Mouse (Mus musculus): ENCODE measurements around the gene Pdzrn3. TPM values are rescaled to one million over a fixed set of nuclear protein-coding genes. Genes with fewer than 3 reads are reported as not detected.

Pdzrn3 gene
- polyA plus RNA-seq, 1 experiment, result 2.8 TPM

DNA sequence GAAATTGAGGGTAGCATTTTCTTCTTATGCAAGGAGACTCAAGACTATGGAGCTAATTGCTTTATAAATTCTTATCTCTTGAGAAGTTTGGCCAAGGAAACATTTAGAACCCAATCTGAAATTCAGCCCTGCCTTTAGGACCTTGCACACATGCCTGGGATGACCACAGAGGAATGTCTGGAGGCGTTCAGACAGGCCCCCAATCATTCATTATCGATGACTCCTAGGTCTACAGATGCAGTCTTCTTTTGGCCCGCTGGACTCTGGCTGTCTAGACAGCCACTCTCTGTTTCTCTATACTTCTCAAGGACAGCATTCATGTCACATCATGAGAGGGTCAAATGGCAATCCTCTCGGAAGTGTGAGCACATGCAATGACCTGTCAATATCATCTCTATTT, 15.4 kb downstream of the Pdzrn3 start:
- no peaks in the 10 kb centered on the region for H3K4me1 ChIP-seq (replicated peaks; ENCODE audit: control insufficient read depth, insufficient read depth, low read length)
- H3K4me3 ChIP-seq (ENCODE audit: control insufficient read depth, insufficient read depth, low read length), result no peak overlapping the region
- DNase-seq, result no peak
- 92% methylated on average over 4 of the region's 4 CpGs for WGBS
- no peaks in the 10 kb centered on the region for H3K36me3 ChIP-seq (ENCODE audit: control insufficient read depth, insufficient read depth, low read length)
- TF ChIP-seq POLR2A (IDR thresholded peaks at IDR 0.05; ENCODE audit: control insufficient read depth, extremely low read depth, insufficient read depth, low read length, poor library complexity) (no peak), CTCF (IDR thresholded peaks at IDR 0.05; ENCODE audit: borderline replicate concordance, control insufficient read depth, extremely low read depth, insufficient read depth, low read length, poor library complexity) (no peak)
- no peaks in the 10 kb centered on the region for H3K27me3 ChIP-seq (ENCODE audit: control insufficient read depth, insufficient read depth, low read length)
- H3K27ac ChIP-seq (ENCODE audit: control insufficient read depth, insufficient read depth, low read length), result no peak overlapping the region

DNA sequence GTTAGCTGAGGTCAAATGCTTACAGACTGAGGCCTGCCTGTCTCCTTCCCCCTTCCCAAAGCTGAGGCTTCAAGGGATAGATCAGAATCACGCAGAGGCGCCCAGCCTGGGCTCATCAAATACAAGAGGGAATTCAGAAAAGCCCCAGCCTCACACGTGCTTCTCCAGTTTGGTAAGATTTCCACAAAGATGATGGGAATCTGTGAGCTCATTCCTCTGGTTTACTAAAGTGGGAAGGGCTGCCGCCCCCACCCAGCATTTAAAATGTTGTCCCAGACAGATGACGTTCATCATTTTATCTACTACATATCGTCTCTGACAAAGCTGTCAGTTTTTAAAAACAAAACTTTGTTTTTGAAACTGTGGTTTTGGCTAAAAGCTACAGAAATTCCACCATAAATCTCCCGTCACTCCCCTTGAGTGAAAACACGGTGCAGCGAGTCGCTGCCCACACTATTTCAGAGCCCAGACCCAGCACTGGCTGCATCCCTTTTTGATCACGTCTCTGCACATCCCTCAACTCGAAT, 17.4 kb downstream of the Pdzrn3 start:
- TF ChIP-seq POLR2A (IDR thresholded peaks at IDR 0.05; ENCODE audit: control insufficient read depth, extremely low read depth, insufficient read depth, low read length, poor library complexity) (no peak), CTCF (IDR thresholded peaks at IDR 0.05; ENCODE audit: borderline replicate concordance, control insufficient read depth, extremely low read depth, insufficient read depth, low read length, poor library complexity) (no peak)
- 83% methylated on average over 12 of the region's 12 CpGs for WGBS
- DNase-seq, result no peak
- H3K27ac ChIP-seq (ENCODE audit: control insufficient read depth, insufficient read depth, low read length), result no peak overlapping the region
- no peaks in the 10 kb centered on the region for H3K27me3 ChIP-seq (ENCODE audit: control insufficient read depth, insufficient read depth, low read length)
- no peak overlapping the region for H3K4me3 ChIP-seq (ENCODE audit: control insufficient read depth, insufficient read depth, low read length)
- H3K36me3 ChIP-seq (ENCODE audit: control insufficient read depth, insufficient read depth, low read length), result no peaks in the 10 kb centered on the region
- no peaks in the 10 kb centered on the region for H3K4me1 ChIP-seq (replicated peaks; ENCODE audit: control insufficient read depth, insufficient read depth, low read length)

DNA sequence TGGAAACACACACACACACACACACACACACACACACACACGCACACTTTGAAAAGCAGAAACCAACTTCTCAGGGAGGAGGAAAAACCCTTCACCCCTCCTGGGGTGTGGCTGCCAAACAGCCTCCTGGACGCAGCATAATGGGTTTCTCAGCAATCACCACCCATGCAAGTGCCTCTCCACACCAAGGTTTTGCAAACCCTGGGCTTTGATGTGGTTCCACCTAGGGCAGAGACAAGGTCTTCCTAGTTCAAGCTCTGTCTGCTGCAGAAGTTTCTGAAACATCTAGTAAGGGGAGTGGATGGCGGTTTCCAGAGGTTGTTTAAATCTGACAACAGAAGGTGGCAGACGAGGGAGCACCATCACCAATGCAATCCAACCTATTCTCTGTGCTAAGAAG, 18.1 kb downstream of the Pdzrn3 start:
- Histone ChIP-seq H3K36me3 (ENCODE audit: control insufficient read depth, insufficient read depth, low read length) (no peaks in the 10 kb centered on the region), H3K27me3 (ENCODE audit: control insufficient read depth, insufficient read depth, low read length) (no peaks in the 10 kb centered on the region), H3K4me3 (ENCODE audit: control insufficient read depth, insufficient read depth, low read length) (no peak overlapping the region), H3K4me1 (replicated peaks; ENCODE audit: control insufficient read depth, insufficient read depth, low read length) (no peaks in the 10 kb centered on the region), H3K27ac (ENCODE audit: control insufficient read depth, insufficient read depth, low read length) (no peak overlapping the region)
- DNase-seq, result peak; percentile 7
- TF ChIP-seq CTCF (IDR thresholded peaks at IDR 0.05; ENCODE audit: borderline replicate concordance, control insufficient read depth, extremely low read depth, insufficient read depth, low read length, poor library complexity) (no peak), POLR2A (IDR thresholded peaks at IDR 0.05; ENCODE audit: control insufficient read depth, extremely low read depth, insufficient read depth, low read length, poor library complexity) (no peak)
- 16% methylated on average over 4 of the region's 4 CpGs for WGBS

DNA sequence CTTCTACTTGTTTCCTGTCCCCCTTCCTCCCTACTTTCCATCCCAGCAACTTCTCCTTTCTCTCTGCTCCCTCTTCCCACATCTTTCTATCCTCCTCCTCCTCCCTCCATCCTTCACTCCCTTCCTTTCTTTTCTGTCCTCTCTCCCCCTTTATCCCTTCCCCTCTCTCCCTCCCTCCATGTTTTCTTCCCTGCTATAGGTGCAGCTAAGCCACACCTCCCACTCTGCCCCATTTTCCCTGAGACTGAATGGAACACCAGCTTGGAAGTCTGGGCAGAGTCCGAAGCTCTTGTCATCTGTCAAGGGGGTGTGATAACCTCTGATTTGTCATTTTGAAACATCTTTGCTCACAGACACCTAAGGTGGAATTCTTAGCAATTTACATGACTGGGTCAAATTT, 22.8 kb downstream of the Pdzrn3 start:
- no peak for DNase-seq
- no peaks in the 10 kb centered on the region for H3K36me3 ChIP-seq (ENCODE audit: control insufficient read depth, insufficient read depth, low read length)
- 81% methylated on average over 1 of the region's 1 CpGs for WGBS
- H3K4me3 ChIP-seq (ENCODE audit: control insufficient read depth, insufficient read depth, low read length), result no peak overlapping the region
- H3K27ac ChIP-seq (ENCODE audit: control insufficient read depth, insufficient read depth, low read length), result no peak overlapping the region
- TF ChIP-seq POLR2A (IDR thresholded peaks at IDR 0.05; ENCODE audit: control insufficient read depth, extremely low read depth, insufficient read depth, low read length, poor library complexity) (no peak), CTCF (IDR thresholded peaks at IDR 0.05; ENCODE audit: borderline replicate concordance, control insufficient read depth, extremely low read depth, insufficient read depth, low read length, poor library complexity) (no peak)
- H3K27me3 ChIP-seq (ENCODE audit: control insufficient read depth, insufficient read depth, low read length), result no peaks in the 10 kb centered on the region
- H3K4me1 ChIP-seq (replicated peaks; ENCODE audit: control insufficient read depth, insufficient read depth, low read length), result no peaks in the 10 kb centered on the region

DNA sequence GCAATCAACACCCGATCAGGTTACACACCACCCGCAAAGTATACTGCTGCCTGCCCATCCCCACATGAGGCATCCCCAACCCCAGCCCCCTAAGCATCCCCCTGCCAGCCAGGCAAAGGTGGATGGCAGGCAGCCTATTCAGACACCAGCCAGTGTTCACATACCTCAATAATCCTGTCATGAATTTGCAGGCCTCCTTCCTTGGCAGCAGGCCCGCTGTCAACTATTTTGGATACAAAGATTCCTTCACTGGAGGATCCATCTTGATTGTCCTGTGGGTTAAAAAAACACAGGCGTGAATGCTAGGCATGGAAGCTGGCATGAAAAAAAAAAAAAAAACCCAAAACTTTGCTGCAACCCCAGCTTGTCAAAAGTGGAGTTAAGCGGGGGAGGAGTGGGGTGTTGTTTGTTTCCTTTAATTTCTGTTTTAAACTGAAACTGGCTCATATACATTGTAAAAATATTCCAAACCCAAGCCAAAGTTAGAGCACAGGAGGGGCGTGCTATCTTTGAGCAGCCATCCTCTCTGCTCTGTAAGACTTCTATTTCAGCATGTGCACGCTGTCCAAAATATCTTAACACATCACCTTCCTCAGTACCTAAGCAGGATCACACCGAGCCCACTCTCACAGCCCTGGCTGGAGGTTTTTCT, 23.3 kb downstream of the Pdzrn3 start:
- 74% methylated on average over 8 of the region's 8 CpGs for WGBS
- H3K4me3 ChIP-seq (ENCODE audit: control insufficient read depth, insufficient read depth, low read length), result no peak overlapping the region
- H3K27ac ChIP-seq (ENCODE audit: control insufficient read depth, insufficient read depth, low read length), result no peak overlapping the region

DNA sequence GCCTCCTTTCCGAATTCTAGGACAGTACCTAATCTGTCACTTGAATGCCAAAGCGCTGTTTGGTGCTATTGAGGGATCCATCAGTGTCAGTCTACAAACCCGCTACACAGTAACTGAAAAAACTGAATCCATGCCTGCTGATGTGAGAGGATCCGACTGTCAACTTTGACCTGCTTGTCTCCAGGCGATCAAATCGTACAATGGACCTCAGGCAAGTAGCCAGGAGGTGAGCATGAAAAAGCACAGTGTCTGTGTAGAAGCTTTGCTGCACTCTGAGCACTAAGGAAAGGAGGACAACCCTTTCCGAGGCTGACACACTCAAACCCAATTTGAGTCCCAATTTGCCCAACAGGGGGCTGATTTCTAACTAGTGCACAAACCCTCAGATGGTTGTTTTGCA, 24.0 kb downstream of the Pdzrn3 start:
- no peak for TF ChIP-seq CTCF (IDR thresholded peaks at IDR 0.05; ENCODE audit: borderline replicate concordance, control insufficient read depth, extremely low read depth, insufficient read depth, low read length, poor library complexity)
- TF ChIP-seq POLR2A (IDR thresholded peaks at IDR 0.05; ENCODE audit: control insufficient read depth, extremely low read depth, insufficient read depth, low read length, poor library complexity), result no peak
- H3K27me3 ChIP-seq (ENCODE audit: control insufficient read depth, insufficient read depth, low read length), result no peaks in the 10 kb centered on the region
- no peaks in the 10 kb centered on the region for H3K4me1 ChIP-seq (replicated peaks; ENCODE audit: control insufficient read depth, insufficient read depth, low read length)
- H3K27ac ChIP-seq (ENCODE audit: control insufficient read depth, insufficient read depth, low read length), result no peak overlapping the region
- H3K36me3 ChIP-seq (ENCODE audit: control insufficient read depth, insufficient read depth, low read length), result no peaks in the 10 kb centered on the region
- WGBS, result 98% methylated on average over 7 of the region's 7 CpGs
- no peak overlapping the region for H3K4me3 ChIP-seq (ENCODE audit: control insufficient read depth, insufficient read depth, low read length)
- no peak for DNase-seq

More for the DNA sequence above, 23.3 kb downstream of the Pdzrn3 start:
- no peaks in the 10 kb centered on the region for H3K4me1 ChIP-seq (replicated peaks; ENCODE audit: control insufficient read depth, insufficient read depth, low read length)
- no peak for DNase-seq
- no peaks in the 10 kb centered on the region for H3K36me3 ChIP-seq (ENCODE audit: control insufficient read depth, insufficient read depth, low read length)
- no peaks in the 10 kb centered on the region for H3K27me3 ChIP-seq (ENCODE audit: control insufficient read depth, insufficient read depth, low read length)
- no peak for TF ChIP-seq POLR2A (IDR thresholded peaks at IDR 0.05; ENCODE audit: control insufficient read depth, extremely low read depth, insufficient read depth, low read length, poor library complexity)

DNA sequence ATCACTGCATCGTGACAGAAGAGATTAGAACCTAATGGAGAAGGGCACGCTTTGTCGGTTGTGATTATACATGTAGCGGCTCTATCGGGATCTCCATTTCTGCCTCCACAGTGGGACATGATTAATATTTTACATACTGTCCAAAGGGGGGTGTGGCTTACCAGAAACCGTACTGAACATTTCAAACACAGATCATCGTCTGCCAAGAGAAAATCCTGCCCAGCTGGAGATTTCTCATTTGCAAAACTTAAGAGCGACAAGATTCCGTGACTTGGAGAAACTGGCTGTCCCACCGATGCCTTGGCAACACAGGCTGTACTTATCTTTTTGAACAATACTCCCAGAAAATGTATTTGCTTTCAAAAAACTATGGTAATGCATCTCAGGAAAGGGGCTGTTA, 25.1 kb downstream of the Pdzrn3 start:
- no peak for TF ChIP-seq CTCF (IDR thresholded peaks at IDR 0.05; ENCODE audit: borderline replicate concordance, control insufficient read depth, extremely low read depth, insufficient read depth, low read length, poor library complexity)
- no peak for TF ChIP-seq POLR2A (IDR thresholded peaks at IDR 0.05; ENCODE audit: control insufficient read depth, extremely low read depth, insufficient read depth, low read length, poor library complexity)
- Histone ChIP-seq H3K36me3 (ENCODE audit: control insufficient read depth, insufficient read depth, low read length) (no peaks in the 10 kb centered on the region), H3K4me3 (ENCODE audit: control insufficient read depth, insufficient read depth, low read length) (no peak overlapping the region), H3K4me1 (replicated peaks; ENCODE audit: control insufficient read depth, insufficient read depth, low read length) (no peaks in the 10 kb centered on the region), H3K27me3 (ENCODE audit: control insufficient read depth, insufficient read depth, low read length) (no peaks in the 10 kb centered on the region), H3K27ac (ENCODE audit: control insufficient read depth, insufficient read depth, low read length) (no peak overlapping the region)
- no peak for DNase-seq
- 95% methylated on average over 10 of the region's 10 CpGs for WGBS
